Mouse (Mus musculus) ES-Bruce4 (cell line): Measurements from ENCODE around the gene Marc1.

Experiments
- CTCF ChIP-seq: IDR thresholded peaks from one replicate; pipeline ENCODE4 v1.8.1; 2011; ENCODE audit warnings: low read depth, low read length
- POLR2A ChIP-seq: IDR thresholded peaks from one replicate; pipeline ENCODE4 v1.8.1; 2011; ENCODE audit warnings: low read length; ENCODE audit not compliant: insufficient read depth

DNA sequence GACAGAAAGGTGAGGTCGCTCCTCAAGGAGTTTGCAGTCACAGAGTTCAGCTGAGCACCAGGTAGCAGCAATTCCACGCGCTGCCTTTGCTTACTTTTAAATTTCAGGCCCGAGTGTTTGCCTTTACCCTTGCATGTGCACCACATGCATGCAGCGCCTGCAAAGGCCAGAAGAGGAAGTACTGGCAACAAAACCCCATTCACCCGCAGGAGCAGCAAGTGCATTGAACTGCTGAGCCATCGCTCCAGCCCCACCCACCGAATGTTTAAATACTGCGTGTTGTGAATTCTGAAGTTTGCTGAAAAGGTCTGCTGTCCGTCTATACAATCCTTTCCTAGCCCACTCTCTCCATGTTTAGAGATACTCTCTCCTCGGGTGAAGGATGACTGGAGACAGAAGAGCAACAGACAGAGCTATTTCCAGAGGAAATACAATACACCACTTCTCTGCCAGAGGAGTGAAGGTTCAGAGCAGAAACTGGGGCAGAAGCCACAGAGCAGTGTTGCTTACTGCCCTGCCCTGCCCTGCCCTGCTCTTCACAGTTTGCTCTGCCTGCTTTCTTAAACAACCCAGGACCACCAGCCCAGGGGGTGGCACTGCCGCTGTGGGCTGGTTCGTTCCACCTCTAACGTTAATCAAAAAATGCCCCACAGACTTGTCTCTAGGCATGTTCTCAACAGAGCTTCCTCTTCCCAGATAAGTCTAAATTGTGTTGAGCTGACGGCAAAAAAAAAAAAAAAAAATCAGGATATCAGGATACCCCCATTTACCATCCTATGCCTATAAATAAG, 3.3 kb downstream of the Marc1 start:
- TF ChIP-seq POLR2A (no peak), CTCF (no peak)
